Comparison of ENCODE assay signal across 19 mouse cellular contexts in genomic region chr7:4933103-4933502, GRCm38 (mm10). TPM values are rescaled to one million over a fixed set of nuclear protein-coding genes. Genes with fewer than 3 reads are reported as not detected.
"Had no signal": no experiment of that assay in that cellular context is flagged by ENCODE, and none has a peak within 500 bp of the region (broad histone marks: within the 10 kb centered on the region; RNA-seq: fewer than 3 reads in every experiment).

No protein-coding gene starts in this region.

- H3K4me2 ChIP-seq: neural tube, embryonic 15.5 days; stomach, embryonic 15.5 days had no signal

- H3K27ac ChIP-seq: neural tube, embryonic 15.5 days; stomach, embryonic 15.5 days; stomach, postnatal 0 days had no signal

- H3K9me3 ChIP-seq: neural tube, embryonic 15.5 days; stomach, embryonic 15.5 days had no signal

- H3K4me3 ChIP-seq: neural tube, embryonic 15.5 days; stomach, embryonic 15.5 days had no signal

- H3K27me3 ChIP-seq: neural tube, embryonic 15.5 days; stomach, embryonic 15.5 days had no signal

- H3K9ac ChIP-seq: neural tube, embryonic 15.5 days; stomach, embryonic 15.5 days had no signal

- DNase-seq: retina, postnatal 1 day; right cerebral cortex, adult 18-20 months; right cerebral cortex, postnatal 14 days; right cerebral cortex, postnatal 25 days; right cerebral cortex, postnatal 4 days; spleen, adult 18-20 months; thymus, adult 18-20 months; thymus, adult 2 months; thymus, postnatal 14 days; thymus, postnatal 25 days; thymus, postnatal 36 days; thymus, postnatal 4 days had no signal

- H3K4me1 ChIP-seq: neural tube, embryonic 15.5 days; stomach, embryonic 15.5 days had no signal

- H3K36me3 ChIP-seq: neural tube, embryonic 15.5 days; stomach, embryonic 15.5 days had no signal

RNA-seq across cellular contexts. Expression of gene Gm36210, which starts 26.8 kb away (rescaled TPM):
- total RNA-seq: neutrophil, adult 5-6 weeks had no signal
- polyA plus RNA-seq: small intestine, adult 2 months; stomach, embryonic 14.5 days; stomach, embryonic 15.5 days; stomach, postnatal 0 days had no signal

RNA-seq across cellular contexts. Expression of gene Sbk2, which starts 31.1 kb away (rescaled TPM):
- total RNA-seq: neutrophil, adult 5-6 weeks had no signal
- polyA plus RNA-seq: neural tube, embryonic 14.5 days; stomach, postnatal 0 days had no signal
